Mouse (Mus musculus) ES-E14 (cell line): Measurements from ENCODE around the gene Ldb2.

ENCODE experiments used
- MAFK ChIP-seq: IDR thresholded peaks from 2 replicates; pipeline ENCODE4 v1.6.1; 2014; ENCODE audit warnings: mild to moderate bottlenecking, low read depth, low read length, inconsistent platforms; ENCODE audit not compliant: insufficient read depth
- ZNF384 ChIP-seq: IDR thresholded peaks from 2 replicates; pipeline ENCODE4 v1.6.1; 2012; ENCODE audit warnings: low read depth, low read length, inconsistent platforms

DNA sequence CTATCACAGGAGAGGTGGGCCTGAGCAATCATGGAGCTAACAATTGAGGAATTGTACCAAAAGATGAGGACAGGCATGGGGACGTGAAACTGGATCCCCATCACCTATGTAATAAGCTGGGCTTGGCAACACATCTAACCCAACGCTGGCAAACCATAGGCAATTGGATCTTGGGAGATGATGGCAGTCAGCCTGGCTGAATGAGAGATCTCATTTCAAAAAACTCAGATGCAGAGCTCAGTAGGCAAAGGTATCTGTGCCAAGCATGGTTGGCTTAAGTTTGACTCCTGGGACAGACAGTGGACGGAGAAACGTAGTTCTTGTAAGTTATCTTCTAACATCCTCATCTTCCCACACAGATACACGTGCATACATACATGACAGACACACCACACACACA lies 294.3 kb downstream of the Ldb2 start:
- no peak for TF ChIP-seq ZNF384
- TF ChIP-seq MAFK = no peak
